Comparison of ENCODE assay signal across 10 mouse cellular contexts in genomic region chr6:31191577-31191976, GRCm38 (mm10).
DNase-seq lines count a peak whose midpoint lies in the region; ATAC-seq lines count a peak whose summit lies in the region.
"Had no signal": no experiment of that assay in that cellular context is flagged by ENCODE, and none has a peak within 500 bp of the region (broad histone marks: within the 10 kb centered on the region; RNA-seq: fewer than 3 reads in every experiment).

No protein-coding gene starts in this region.

- H3K4me3 ChIP-seq in limb, embryonic 12.5 days (replicated peaks) = no peak overlapping the region
- no peak overlapping the region for H3K4me3 ChIP-seq in limb, embryonic 10.5 days
- no peak overlapping the region for H3K4me3 ChIP-seq in intestine, embryonic 16.5 days (ENCODE audit: low read length)
- H3K4me3 ChIP-seq: megakaryocyte, embryonic 14.5 days; myocyte had no signal

- no peak overlapping the region for H3K4me2 ChIP-seq in limb, embryonic 12.5 days
- no peak overlapping the region for H3K4me2 ChIP-seq in intestine, embryonic 16.5 days (ENCODE audit: low read depth, low read length)

- 91% methylated on average over 14 of the region's 14 CpGs for WGBS in limb, embryonic 12.5 days
- WGBS in limb, embryonic 10.5 days = 91% methylated on average over 14 of the region's 14 CpGs
- 67% methylated on average over 14 of the region's 14 CpGs for whole genome bisulfite sequencing in intestine, embryonic 16.5 days

- H3K36me3 ChIP-seq in limb, embryonic 12.5 days = no peaks in the 10 kb centered on the region
- H3K36me3 ChIP-seq in limb, embryonic 10.5 days = no peaks in the 10 kb centered on the region
- no peaks in the 10 kb centered on the region for H3K36me3 ChIP-seq in intestine, embryonic 16.5 days (ENCODE audit: control insufficient read depth, insufficient read depth, low read length)

- DNase-seq in limb, embryonic 10.5 days (ENCODE audit: low spot score) = no peak
- DNase-seq in T-cell, adult 2 months (ENCODE audit: low spot score) = peak; percentile 75
- DNase-seq in thymus, adult 18-20 months = peak; percentile 26 to 44
- no peak for DNase-seq in layer of hippocampus, postnatal 14 days (ENCODE audit: low spot score in 2 of 2)
- DNase-seq in adrenal gland, adult 18-20 months (ENCODE audit: low spot score in 2 of 2) = no peak
- DNase-seq: kidney, adult 11 months had no signal

- H3K9ac ChIP-seq in limb, embryonic 12.5 days (replicated peaks) = no peak overlapping the region
- no peak overlapping the region for H3K9ac ChIP-seq in intestine, embryonic 16.5 days (ENCODE audit: low read depth, low read length)

- H3K4me1 ChIP-seq in limb, embryonic 12.5 days (replicated peaks) = no peaks in the 10 kb centered on the region
- 0 out of 2 replicates have a peak, but pooled peaks cover 3% of the 10 kb centered on the region for H3K4me1 ChIP-seq in limb, embryonic 10.5 days
- H3K4me1 ChIP-seq in intestine, embryonic 16.5 days (ENCODE audit: control insufficient read depth, insufficient read depth, low read length) = no peaks in the 10 kb centered on the region

- 0 out of 2 replicates have a peak overlapping the region, but pooled peaks have one; percentile 25 for H3K27ac ChIP-seq in limb, embryonic 12.5 days
- no peak overlapping the region for H3K27ac ChIP-seq in limb, embryonic 10.5 days
- no peak overlapping the region for H3K27ac ChIP-seq in intestine, embryonic 16.5 days (ENCODE audit: low read length)

- H3K27me3 ChIP-seq in limb, embryonic 12.5 days = no peaks in the 10 kb centered on the region
- no peaks in the 10 kb centered on the region for H3K27me3 ChIP-seq in limb, embryonic 10.5 days (ENCODE audit: low read depth, poor library complexity, severe bottlenecking)
- no peaks in the 10 kb centered on the region; the same call in 1 of the 2 replicates for H3K27me3 ChIP-seq in intestine, embryonic 16.5 days (replicated peaks; ENCODE audit: control insufficient read depth, insufficient read depth, low read length)
- H3K27me3 ChIP-seq: megakaryocyte, embryonic 14.5 days had no signal

- no peaks in the 10 kb centered on the region for H3K9me3 ChIP-seq in limb, embryonic 12.5 days
- no peaks in the 10 kb centered on the region for H3K9me3 ChIP-seq in limb, embryonic 10.5 days (replicated peaks)
- H3K9me3 ChIP-seq in intestine, embryonic 16.5 days (ENCODE audit: control insufficient read depth, low read length) = no peaks in the 10 kb centered on the region
- H3K9me3 ChIP-seq: megakaryocyte, embryonic 14.5 days had no signal

- no peak for ATAC-seq in limb, embryonic 12.5 days (ENCODE audit: insufficient number of reproducible peaks, insufficient read depth, low FRiP score, low TSS enrichment, low read depth)
- peak; percentile 45 for ATAC-seq in intestine, embryonic 16.5 days

Comparison
In these comparisons a context has a peak if more than half of its experiments do, and no peak if none do; other contexts are left out.
1. DNase-seq: peak in T-cell, adult 2 months (single experiment) and thymus, adult 18-20 months (2 of 2); none in limb, embryonic 10.5 days (single experiment), layer of hippocampus, postnatal 14 days (0 of 2) and adrenal gland, adult 18-20 months (0 of 2).